Mouse (Mus musculus): Measurements from ENCODE around the gene Ankrd33b. TPM values are rescaled to one million over a fixed set of nuclear protein-coding genes. Genes with fewer than 3 reads are reported as not detected.
A peak's percentile ranks its signal among the peaks of the same experiment; 100 is the strongest.

Gene Ankrd33b
- polyA plus RNA-seq, 1 experiment from 2014 or later, result 1.8 TPM

- no peaks in the 10 kb centered on the region for H3K27me3 ChIP-seq (ENCODE audit: insufficient read depth, low read length)
- H3K4me1 ChIP-seq (ENCODE audit: insufficient read depth), result peaks cover 14% of the 10 kb centered on the region
- no peaks in the 10 kb centered on the region for H3K36me3 ChIP-seq (replicated peaks; ENCODE audit: insufficient read depth, low read length)
- H3K4me3 ChIP-seq (ENCODE audit: low read depth, low read length), result no peak overlapping the region
- H3K9me3 ChIP-seq (ENCODE audit: low read length), result no peaks in the 10 kb centered on the region
- TF ChIP-seq EP300 (IDR thresholded peaks at IDR 0.05; ENCODE audit: low read depth), result no peak
- H3K27ac ChIP-seq (ENCODE audit: low read depth), result no peak overlapping the region
- 68% methylated on average over 9 of the region's 9 CpGs for WGBS (ENCODE audit: insufficient replicate concordance)
- H3K9ac ChIP-seq (replicated peaks), result no peak overlapping the region
- DNase-seq (no peak), ATAC-seq (no peak)
- H3K4me2 ChIP-seq (ENCODE audit: low read depth, low read length), result no peak overlapping the region
These were observed 22.2 kb downstream of the Ankrd33b start for GRCm38 (mm10) chr15:31345366-31345765.

GRCm38 (mm10) chr15:31344811-31345211, 22.7 kb downstream of the Ankrd33b start:
- Histone ChIP-seq H3K4me1 (ENCODE audit: insufficient read depth) (peaks cover 14% of the 10 kb centered on the region), H3K27me3 (ENCODE audit: insufficient read depth, low read length) (no peaks in the 10 kb centered on the region), H3K4me2 (ENCODE audit: low read depth, low read length) (no peak overlapping the region), H3K4me3 (ENCODE audit: low read depth, low read length) (no peak overlapping the region), H3K27ac (ENCODE audit: low read depth) (no peak overlapping the region), H3K9ac (replicated peaks) (no peak overlapping the region), H3K9me3 (ENCODE audit: low read length) (no peaks in the 10 kb centered on the region), H3K36me3 (replicated peaks; ENCODE audit: insufficient read depth, low read length) (no peaks in the 10 kb centered on the region)
- ATAC-seq (no peak), DNase-seq (no peak)
- 83% methylated on average over 18 of the region's 18 CpGs for WGBS (ENCODE audit: insufficient replicate concordance)
- TF ChIP-seq EP300 (IDR thresholded peaks at IDR 0.05; ENCODE audit: low read depth), result no peak
- no peak for TF ChIP-seq CTCF (IDR thresholded peaks at IDR 0.05; ENCODE audit: low read depth)

GRCm38 (mm10) chr15:31343602-31344001, 23.9 kb downstream of the Ankrd33b start:
- no peaks in the 10 kb centered on the region for H3K36me3 ChIP-seq (replicated peaks; ENCODE audit: insufficient read depth, low read length)
- no peak overlapping the region for H3K4me3 ChIP-seq (ENCODE audit: low read depth, low read length)
- H3K27ac ChIP-seq (ENCODE audit: low read depth), result no peak overlapping the region
- no peaks in the 10 kb centered on the region for H3K9me3 ChIP-seq (ENCODE audit: low read length)
- H3K4me2 ChIP-seq (ENCODE audit: low read depth, low read length), result no peak overlapping the region
- peak; percentile 91 for ATAC-seq
- 45% methylated on average over 6 of the region's 6 CpGs for WGBS (ENCODE audit: insufficient replicate concordance)
- peak; percentile 75 for DNase-seq
- no peak for TF ChIP-seq CTCF (IDR thresholded peaks at IDR 0.05; ENCODE audit: low read depth)
- peak; percentile 72 for TF ChIP-seq EP300 (IDR thresholded peaks at IDR 0.05; ENCODE audit: low read depth)
- H3K4me1 ChIP-seq (ENCODE audit: insufficient read depth), result peaks cover 10% of the 10 kb centered on the region
- no peak overlapping the region for H3K9ac ChIP-seq (replicated peaks)
- H3K27me3 ChIP-seq (ENCODE audit: insufficient read depth, low read length), result no peaks in the 10 kb centered on the region

- DNase-seq (no peak), ATAC-seq (0 out of 2 replicates have a peak, but pooled peaks have one; percentile 6)
- no peak overlapping the region for H3K9ac ChIP-seq (replicated peaks)
- H3K4me1 ChIP-seq (ENCODE audit: insufficient read depth), result peaks cover 10% of the 10 kb centered on the region
- no peaks in the 10 kb centered on the region for H3K27me3 ChIP-seq (ENCODE audit: insufficient read depth, low read length)
- TF ChIP-seq EP300 (IDR thresholded peaks at IDR 0.05; ENCODE audit: low read depth) (no peak), CTCF (IDR thresholded peaks at IDR 0.05; ENCODE audit: low read depth) (no peak)
- no peak overlapping the region for H3K4me2 ChIP-seq (ENCODE audit: low read depth, low read length)
- no peak overlapping the region for H3K27ac ChIP-seq (ENCODE audit: low read depth)
- WGBS (ENCODE audit: insufficient replicate concordance), result 47% methylated on average over 8 of the region's 8 CpGs
- no peak overlapping the region for H3K4me3 ChIP-seq (ENCODE audit: low read depth, low read length)
- H3K36me3 ChIP-seq (replicated peaks; ENCODE audit: insufficient read depth, low read length), result no peaks in the 10 kb centered on the region
- no peaks in the 10 kb centered on the region for H3K9me3 ChIP-seq (ENCODE audit: low read length)
These were observed 25.0 kb downstream of the Ankrd33b start for GRCm38 (mm10) chr15:31342496-31342901.

GRCm38 (mm10) chr15:31342001-31342400, 25.5 kb downstream of the Ankrd33b start:
- no peak for TF ChIP-seq EP300 (IDR thresholded peaks at IDR 0.05; ENCODE audit: low read depth)
- no peak for TF ChIP-seq CTCF (IDR thresholded peaks at IDR 0.05; ENCODE audit: low read depth)
- no peak for DNase-seq
- Histone ChIP-seq H3K9ac (replicated peaks) (no peak overlapping the region), H3K9me3 (ENCODE audit: low read length) (no peaks in the 10 kb centered on the region), H3K27me3 (ENCODE audit: insufficient read depth, low read length) (no peaks in the 10 kb centered on the region), H3K4me1 (ENCODE audit: insufficient read depth) (peaks cover 10% of the 10 kb centered on the region), H3K36me3 (replicated peaks; ENCODE audit: insufficient read depth, low read length) (no peaks in the 10 kb centered on the region), H3K27ac (ENCODE audit: low read depth) (no peak overlapping the region), H3K4me3 (ENCODE audit: low read depth, low read length) (no peak overlapping the region), H3K4me2 (ENCODE audit: low read depth, low read length) (no peak overlapping the region)
- 52% methylated on average over 1 of the region's 1 CpGs for WGBS (ENCODE audit: insufficient replicate concordance)
- ATAC-seq, result 0 out of 2 replicates have a peak, but pooled peaks have one; percentile 18

- H3K36me3 ChIP-seq (replicated peaks; ENCODE audit: insufficient read depth, low read length), result no peaks in the 10 kb centered on the region
- 0 out of 2 replicates have a peak overlapping the region, but pooled peaks have one; percentile 51 for H3K27ac ChIP-seq (ENCODE audit: low read depth)
- no peak overlapping the region for H3K9ac ChIP-seq (replicated peaks)
- no peak for TF ChIP-seq CTCF (IDR thresholded peaks at IDR 0.05; ENCODE audit: low read depth)
- TF ChIP-seq EP300 (IDR thresholded peaks at IDR 0.05; ENCODE audit: low read depth), result peak; percentile 13; the same call in 1 of the 2 replicates
- H3K4me1 ChIP-seq (ENCODE audit: insufficient read depth), result peaks cover 20% of the 10 kb centered on the region
- no peaks in the 10 kb centered on the region for H3K27me3 ChIP-seq (ENCODE audit: insufficient read depth, low read length)
- H3K9me3 ChIP-seq (ENCODE audit: low read length), result no peaks in the 10 kb centered on the region
- ATAC-seq (no peak), DNase-seq (peak; percentile 37)
- 61% methylated on average over 10 of the region's 10 CpGs for WGBS (ENCODE audit: insufficient replicate concordance)
- no peak overlapping the region for H3K4me2 ChIP-seq (ENCODE audit: low read depth, low read length)
- no peak overlapping the region for H3K4me3 ChIP-seq (ENCODE audit: low read depth, low read length)
These were observed 28.8 kb downstream of the Ankrd33b start for GRCm38 (mm10) chr15:31338656-31339291.

Measured in liver, postnatal 0 days (tissue).